21 mouse cellular contexts compared by ENCODE assay signal in the genomic region with DNA sequence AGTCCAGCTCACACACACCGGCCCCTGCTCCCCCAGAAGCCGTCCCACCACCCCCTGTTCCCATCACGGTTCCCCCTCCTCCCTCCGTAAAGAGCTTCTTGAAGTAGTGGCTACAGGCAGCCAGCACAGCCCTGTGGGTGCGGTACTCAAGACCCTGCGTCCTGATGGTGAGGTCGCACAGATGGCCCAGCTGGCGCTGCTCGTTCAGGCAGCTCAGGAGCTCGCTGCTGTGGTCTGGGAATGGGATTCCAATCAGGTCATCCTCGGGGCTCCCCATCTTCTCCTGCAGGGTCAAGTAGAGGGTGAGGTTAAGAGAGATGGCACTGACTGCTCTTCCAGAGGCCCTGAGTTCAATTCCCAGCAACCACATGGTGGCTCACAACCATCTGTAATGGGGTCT. TPM values are rescaled to one million over a fixed set of nuclear protein-coding genes. Genes with fewer than 3 reads are reported as not detected.
"Had no signal": no experiment of that assay in that cellular context is flagged by ENCODE, and none has a peak within 500 bp of the region (broad histone marks: within the 10 kb centered on the region; RNA-seq: fewer than 3 reads in every experiment).

No protein-coding gene starts in this region.

- H3K9ac ChIP-seq: liver, embryonic 14.5 days; lung, embryonic 14.5 days; midbrain, embryonic 13.5 days; midbrain, embryonic 15.5 days; neural tube, embryonic 13.5 days; neural tube, embryonic 15.5 days; stomach, embryonic 15.5 days had no signal

- H3K9me3 ChIP-seq: megakaryocyte, embryonic 14.5 days; midbrain, embryonic 13.5 days; midbrain, embryonic 15.5 days; neural tube, embryonic 13.5 days; neural tube, embryonic 15.5 days; stomach, embryonic 15.5 days had no signal

- H3K27me3 ChIP-seq: midbrain, embryonic 15.5 days; neural tube, embryonic 15.5 days; stomach, embryonic 15.5 days had no signal

- DNase-seq: lung, adult 18-20 months; lung, embryonic 14.5 days; lung, postnatal 14 days; lung, postnatal 36 days; retina, postnatal 1 day; right cerebral cortex, adult 18-20 months; right cerebral cortex, postnatal 14 days; thymus, postnatal 14 days; thymus, postnatal 36 days had no signal

- H3K27ac ChIP-seq: liver, embryonic 14.5 days; macrophage; midbrain, embryonic 13.5 days; midbrain, embryonic 15.5 days; neural tube, embryonic 13.5 days; neural tube, embryonic 15.5 days; stomach, embryonic 15.5 days; stomach, postnatal 0 days had no signal

- H3K4me3 ChIP-seq: megakaryocyte, embryonic 14.5 days; midbrain, embryonic 13.5 days; midbrain, embryonic 15.5 days; neural tube, embryonic 13.5 days; neural tube, embryonic 15.5 days; stomach, embryonic 15.5 days had no signal

- H3K36me3 ChIP-seq: midbrain, embryonic 13.5 days; midbrain, embryonic 15.5 days; neural tube, embryonic 13.5 days; neural tube, embryonic 15.5 days; stomach, embryonic 15.5 days had no signal

RNA-seq across cellular contexts. Expression of a gene that starts 16.2 kb away (rescaled TPM):
- total RNA-seq: megakaryocyte progenitor cell, adult 5-6 weeks; monocyte, adult 5-6 weeks had no signal

RNA-seq across cellular contexts. Expression of a gene that starts 19.5 kb away (rescaled TPM):
- total RNA-seq: megakaryocyte progenitor cell, adult 5-6 weeks; midbrain, postnatal 0 days; monocyte, adult 5-6 weeks had no signal

RNA-seq across cellular contexts. Expression of a gene that starts 21.4 kb away (rescaled TPM):
- total RNA-seq: monocyte, adult 5-6 weeks had no signal
